Mouse (Mus musculus): Measurements from ENCODE around the gene RPS10-NUDT3. TPM values are rescaled to one million over a fixed set of nuclear protein-coding genes. Genes with fewer than 3 reads are reported as not detected.
A peak's percentile ranks its signal among the peaks of the same experiment; 100 is the strongest.

RPS10-NUDT3 gene
- polyA plus RNA-seq, 1 experiment from 2014 or later, result not detected

- Histone ChIP-seq H3K4me3 (peak overlapping the region; percentile 89), H3K27me3 (no peaks in the 10 kb centered on the region), H3K4me2 (peak overlapping the region; percentile 76), H3K4me1 (peaks cover 46% of the 10 kb centered on the region), H3K36me3 (peaks cover 12% of the 10 kb centered on the region), H3K9ac (peak overlapping the region; percentile 99), H3K27ac (peak overlapping the region; percentile 95), H3K9me3 (peaks cover 2% of the 10 kb centered on the region)
- ATAC-seq (ENCODE audit: insufficient number of reproducible peaks, insufficient read depth, low FRiP score, low TSS enrichment, low read depth), result peak; percentile 56
- under 1% methylated on average over 67 of the region's 80 CpGs for WGBS
These were observed 12.2 kb downstream of the RPS10-NUDT3 start for GRCm38 (mm10) chr17:27622611-27623359.

- Histone ChIP-seq H3K9ac (peak overlapping the region; percentile 99), H3K27me3 (no peaks in the 10 kb centered on the region), H3K4me1 (peaks cover 44% of the 10 kb centered on the region), H3K27ac (peak overlapping the region; percentile 95), H3K4me2 (peak overlapping the region; percentile 76), H3K36me3 (peaks cover 21% of the 10 kb centered on the region), H3K9me3 (peaks cover 6% of the 10 kb centered on the region), H3K4me3 (peak overlapping the region; percentile 89)
- ATAC-seq (ENCODE audit: insufficient number of reproducible peaks, insufficient read depth, low FRiP score, low TSS enrichment, low read depth), result no peak
- WGBS, result 1% methylated on average over 23 of the region's 23 CpGs
These were observed 13.1 kb downstream of the RPS10-NUDT3 start for GRCm38 (mm10) chr17:27621705-27622531.

- Histone ChIP-seq H3K36me3 (peaks cover 26% of the 10 kb centered on the region), H3K4me3 (peak overlapping the region; percentile 89), H3K4me1 (peaks cover 40% of the 10 kb centered on the region), H3K4me2 (peak overlapping the region; percentile 76), H3K9me3 (peaks cover 6% of the 10 kb centered on the region), H3K9ac (peak overlapping the region; percentile 99), H3K27me3 (no peaks in the 10 kb centered on the region), H3K27ac (peak overlapping the region; percentile 95)
- whole genome bisulfite sequencing, result 34% methylated on average over 8 of the region's 8 CpGs
- ATAC-seq (ENCODE audit: insufficient number of reproducible peaks, insufficient read depth, low FRiP score, low TSS enrichment, low read depth), result no peak
These were observed 13.9 kb downstream of the RPS10-NUDT3 start for GRCm38 (mm10) chr17:27621161-27621560.

GRCm38 (mm10) chr17:27615388-27615787 lies 19.6 kb downstream of the RPS10-NUDT3 start:
- H3K27me3 ChIP-seq, result no peaks in the 10 kb centered on the region
- no peak overlapping the region for H3K27ac ChIP-seq
- no peak overlapping the region for H3K4me2 ChIP-seq
- H3K4me3 ChIP-seq, result no peak overlapping the region
- H3K4me1 ChIP-seq, result peaks cover 23% of the 10 kb centered on the region
- WGBS, result 70% methylated on average over 7 of the region's 7 CpGs
- peaks cover 44% of the 10 kb centered on the region for H3K36me3 ChIP-seq
- no peak overlapping the region for H3K9ac ChIP-seq
- peaks cover 6% of the 10 kb centered on the region for H3K9me3 ChIP-seq
- no peak for ATAC-seq (ENCODE audit: insufficient number of reproducible peaks, insufficient read depth, low FRiP score, low TSS enrichment, low read depth)

GRCm38 (mm10) chr17:27613016-27613415 lies 22.0 kb downstream of the RPS10-NUDT3 start:
- H3K4me3 ChIP-seq, result no peak overlapping the region
- H3K4me2 ChIP-seq, result no peak overlapping the region
- peaks cover 42% of the 10 kb centered on the region for H3K36me3 ChIP-seq
- peaks cover 6% of the 10 kb centered on the region for H3K9me3 ChIP-seq
- H3K9ac ChIP-seq, result peak overlapping the region; percentile 40; the same call in 1 of the 2 replicates
- H3K27ac ChIP-seq, result no peak overlapping the region
- H3K27me3 ChIP-seq, result no peaks in the 10 kb centered on the region
- peaks cover 22% of the 10 kb centered on the region for H3K4me1 ChIP-seq
- 82% methylated on average over 4 of the region's 4 CpGs for WGBS
- no peak for ATAC-seq (ENCODE audit: insufficient number of reproducible peaks, insufficient read depth, low FRiP score, low TSS enrichment, low read depth)

GRCm38 (mm10) chr17:27611994-27612393 lies 23.0 kb downstream of the RPS10-NUDT3 start:
- no peak overlapping the region for H3K27ac ChIP-seq
- H3K9ac ChIP-seq, result no peak overlapping the region
- no peaks in the 10 kb centered on the region for H3K9me3 ChIP-seq
- H3K27me3 ChIP-seq, result no peaks in the 10 kb centered on the region
- H3K4me2 ChIP-seq, result no peak overlapping the region
- H3K4me1 ChIP-seq, result peaks cover 22% of the 10 kb centered on the region
- H3K36me3 ChIP-seq, result peaks cover 35% of the 10 kb centered on the region
- no peak for ATAC-seq (ENCODE audit: insufficient number of reproducible peaks, insufficient read depth, low FRiP score, low TSS enrichment, low read depth)
- whole genome bisulfite sequencing, result 75% methylated on average over 5 of the region's 5 CpGs
- H3K4me3 ChIP-seq, result no peak overlapping the region

GRCm38 (mm10) chr17:27611519-27611884 lies 23.5 kb downstream of the RPS10-NUDT3 start:
- H3K36me3 ChIP-seq, result peaks cover 30% of the 10 kb centered on the region
- no peaks in the 10 kb centered on the region for H3K27me3 ChIP-seq
- peaks cover 22% of the 10 kb centered on the region for H3K4me1 ChIP-seq
- H3K9ac ChIP-seq, result no peak overlapping the region
- ATAC-seq (ENCODE audit: insufficient number of reproducible peaks, insufficient read depth, low FRiP score, low TSS enrichment, low read depth), result no peak
- H3K27ac ChIP-seq, result peak overlapping the region; percentile 28; the same call in 1 of the 2 replicates
- H3K4me3 ChIP-seq, result no peak overlapping the region
- WGBS, result 64% methylated on average over 3 of the region's 3 CpGs
- H3K4me2 ChIP-seq, result no peak overlapping the region
- H3K9me3 ChIP-seq, result no peaks in the 10 kb centered on the region

- Histone ChIP-seq H3K4me2 (no peak overlapping the region), H3K9ac (no peak overlapping the region), H3K27ac (peak overlapping the region; percentile 28; the same call in 1 of the 2 replicates), H3K36me3 (peaks cover 29% of the 10 kb centered on the region), H3K9me3 (no peaks in the 10 kb centered on the region), H3K4me3 (no peak overlapping the region), H3K27me3 (no peaks in the 10 kb centered on the region), H3K4me1 (peaks cover 25% of the 10 kb centered on the region)
- no peak for ATAC-seq (ENCODE audit: insufficient number of reproducible peaks, insufficient read depth, low FRiP score, low TSS enrichment, low read depth)
- 79% methylated on average over 10 of the region's 10 CpGs for WGBS
These were observed 24.1 kb downstream of the RPS10-NUDT3 start for GRCm38 (mm10) chr17:27610679-27611518.

- Histone ChIP-seq H3K9me3 (no peaks in the 10 kb centered on the region), H3K4me3 (no peak overlapping the region), H3K4me1 (peaks cover 27% of the 10 kb centered on the region), H3K27me3 (no peaks in the 10 kb centered on the region), H3K9ac (no peak overlapping the region), H3K27ac (no peak overlapping the region), H3K36me3 (peaks cover 24% of the 10 kb centered on the region), H3K4me2 (no peak overlapping the region)
- WGBS, result 86% methylated on average over 7 of the region's 7 CpGs
- ATAC-seq (ENCODE audit: insufficient number of reproducible peaks, insufficient read depth, low FRiP score, low TSS enrichment, low read depth), result no peak
These were observed 25.4 kb downstream of the RPS10-NUDT3 start for GRCm38 (mm10) chr17:27609576-27609975.

- Histone ChIP-seq H3K36me3 (peaks cover 8% of the 10 kb centered on the region), H3K4me1 (peaks cover 42% of the 10 kb centered on the region), H3K4me2 (no peak overlapping the region), H3K27me3 (no peaks in the 10 kb centered on the region), H3K9ac (no peak overlapping the region), H3K9me3 (no peaks in the 10 kb centered on the region), H3K4me3 (no peak overlapping the region), H3K27ac (no peak overlapping the region)
- ATAC-seq (ENCODE audit: insufficient number of reproducible peaks, insufficient read depth, low FRiP score, low TSS enrichment, low read depth), result no peak
- WGBS, result 81% methylated on average over 21 of the region's 21 CpGs
These were observed 31.3 kb downstream of the RPS10-NUDT3 start for GRCm38 (mm10) chr17:27603522-27604234.
